Mouse (Mus musculus): ENCODE measurements around the gene Ccdc158.

The Ccdc158 gene

DNA sequence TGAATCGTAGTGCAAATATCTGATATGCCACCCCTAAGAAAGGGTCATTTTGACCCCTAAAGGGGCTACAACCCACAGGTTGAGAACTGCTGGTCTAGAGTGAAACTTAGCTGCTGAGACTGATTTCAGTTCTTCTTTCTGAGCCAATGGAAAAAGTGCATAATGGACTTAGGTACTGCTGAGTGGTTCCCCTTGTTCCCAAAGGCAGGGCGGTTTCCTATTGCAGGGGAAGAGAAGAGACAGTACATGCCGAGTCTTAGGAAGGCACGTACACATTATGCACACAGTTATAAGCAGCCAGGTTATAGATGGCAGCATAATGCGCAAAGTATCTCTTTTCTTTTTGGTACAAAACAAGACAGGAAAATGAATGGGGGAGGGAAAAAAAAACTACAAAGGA lies 13.1 kb upstream of the Ccdc158 start:
- no peak for DNase-seq (ENCODE audit: low read depth, low spot score)

DNA sequence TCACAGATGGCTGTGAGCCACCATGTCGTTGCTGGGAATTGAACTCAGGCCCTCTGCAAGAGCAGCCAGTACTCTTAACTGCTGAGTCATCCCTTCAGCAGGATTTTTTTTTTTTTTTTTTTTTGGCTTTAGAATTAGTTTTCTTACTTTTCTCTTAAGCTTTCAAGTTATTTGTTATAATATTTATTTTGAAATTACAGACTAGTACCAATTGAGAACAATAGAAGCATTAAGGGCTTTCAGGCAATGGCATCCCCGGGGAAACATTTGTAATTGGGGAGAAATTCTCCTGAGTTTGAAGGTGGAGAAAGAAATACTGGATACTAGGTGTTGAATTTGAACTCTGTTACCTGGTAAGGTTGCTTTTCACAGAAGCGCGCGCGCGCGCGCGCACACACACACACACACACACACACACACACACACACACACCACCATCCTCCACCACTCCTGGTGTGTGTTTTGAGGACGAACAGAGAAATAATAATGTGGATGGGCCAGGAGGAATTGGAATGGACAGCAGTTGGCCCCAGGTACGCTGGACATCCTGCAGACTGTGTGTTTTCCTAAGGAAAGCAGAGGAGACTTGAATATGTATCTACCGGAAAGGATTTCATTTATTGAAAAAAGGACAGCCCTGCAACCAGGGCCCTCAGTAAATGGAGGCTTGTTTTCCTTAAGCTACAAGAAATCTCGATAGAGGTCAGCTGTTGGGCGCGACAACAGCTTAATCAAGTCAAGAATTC lies 9.8 kb upstream of the Ccdc158 start:
- DNase-seq (ENCODE audit: low read depth, low spot score): no peak

DNA sequence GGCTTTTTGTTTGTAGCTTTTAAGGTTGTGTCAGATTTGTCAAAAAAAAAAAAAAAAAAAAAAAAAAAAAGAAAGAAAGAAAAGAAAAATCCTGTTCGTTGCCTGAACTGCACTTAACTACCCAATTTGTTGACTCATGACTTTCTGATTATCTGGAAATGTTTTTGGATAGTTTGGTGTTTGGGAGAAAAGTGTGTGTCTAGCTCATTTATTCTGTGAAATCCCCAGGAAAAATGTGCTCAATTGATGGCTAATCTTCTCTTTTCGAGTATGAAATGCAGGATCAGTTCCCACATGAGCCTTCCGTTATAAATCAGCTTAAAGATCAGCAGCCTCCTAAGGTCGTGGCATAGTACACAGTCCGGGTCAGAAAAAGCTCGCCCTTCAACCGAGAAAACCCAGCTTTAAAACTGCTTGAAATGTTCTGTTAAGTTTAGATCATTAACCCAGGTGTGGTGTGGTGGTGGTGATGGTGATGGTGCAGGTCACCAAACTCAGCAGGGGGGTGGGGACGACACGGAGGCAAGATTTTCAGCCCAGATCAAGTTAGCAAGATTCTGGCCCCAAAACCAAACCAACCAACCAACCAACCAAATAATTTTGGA lies 8.9 kb upstream of the Ccdc158 start:
- no peak for DNase-seq (ENCODE audit: low read depth, low spot score)

DNA sequence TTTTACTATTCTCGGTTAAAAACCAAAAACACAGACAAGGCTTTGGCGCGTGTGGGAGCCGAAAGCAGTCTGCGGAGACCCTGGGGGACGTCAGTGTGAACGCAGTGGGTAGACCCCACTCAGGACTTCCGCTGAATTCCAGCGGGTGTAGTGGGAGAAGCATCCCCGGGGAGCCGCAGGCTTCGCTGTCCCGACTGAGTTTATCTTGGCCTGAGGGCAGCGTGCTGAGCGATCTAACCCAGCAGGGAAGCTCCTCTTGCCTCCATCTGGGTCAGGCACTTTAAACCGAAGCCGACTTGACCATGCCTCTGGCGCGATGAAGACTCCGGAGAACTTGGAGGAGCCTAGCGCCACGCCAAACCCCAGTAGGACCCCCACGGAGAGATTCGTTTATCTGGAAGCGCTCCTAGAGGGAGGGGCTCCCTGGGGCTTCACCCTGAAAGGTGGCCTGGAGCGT lies 8.3 kb upstream of the Ccdc158 start, which contains the start of gene Shroom3:
Gene Shroom3 (plus strand): TSS at position 85 of the 457 bp plus-strand sequence.
- peak; percentile 64 for DNase-seq (ENCODE audit: low read depth, low spot score)

DNA sequence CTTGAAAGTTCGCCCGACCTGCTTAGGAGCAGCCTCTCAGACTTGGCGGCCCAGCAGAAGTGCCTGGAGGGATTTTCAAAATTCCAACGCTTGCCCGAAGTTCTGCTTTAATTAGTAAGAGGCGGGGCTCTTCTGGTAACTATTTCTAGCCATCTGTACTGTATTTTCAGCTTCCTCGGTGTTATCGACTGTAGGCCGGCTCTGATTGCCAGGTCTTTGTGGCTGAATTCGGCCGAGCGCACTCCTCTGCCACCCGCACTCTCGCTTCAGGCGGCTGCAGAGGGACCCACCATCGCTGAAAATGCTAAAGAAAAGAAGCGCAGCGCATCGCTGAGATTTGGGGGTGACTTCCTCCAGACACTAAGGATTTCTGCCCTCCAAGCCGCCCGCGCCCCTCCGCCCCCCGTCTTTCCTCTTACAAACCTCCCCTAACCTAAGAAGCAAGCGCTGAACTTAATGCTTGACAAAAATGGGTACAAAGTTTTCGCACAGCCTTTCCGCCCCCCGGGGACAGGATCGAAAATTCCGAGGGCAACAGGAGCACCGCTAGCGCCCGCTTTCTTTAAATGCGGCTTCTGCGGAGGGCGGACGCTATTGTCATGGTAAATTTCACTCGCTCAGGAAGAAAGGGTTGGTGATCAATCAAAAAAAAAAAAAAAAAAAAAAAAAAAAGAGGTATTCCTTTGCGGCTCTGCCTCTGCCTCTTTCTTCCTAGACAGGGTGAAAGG lies 7.7 kb upstream of the Ccdc158 start:
- peak; percentile 64 for DNase-seq (ENCODE audit: low read depth, low spot score)

DNA sequence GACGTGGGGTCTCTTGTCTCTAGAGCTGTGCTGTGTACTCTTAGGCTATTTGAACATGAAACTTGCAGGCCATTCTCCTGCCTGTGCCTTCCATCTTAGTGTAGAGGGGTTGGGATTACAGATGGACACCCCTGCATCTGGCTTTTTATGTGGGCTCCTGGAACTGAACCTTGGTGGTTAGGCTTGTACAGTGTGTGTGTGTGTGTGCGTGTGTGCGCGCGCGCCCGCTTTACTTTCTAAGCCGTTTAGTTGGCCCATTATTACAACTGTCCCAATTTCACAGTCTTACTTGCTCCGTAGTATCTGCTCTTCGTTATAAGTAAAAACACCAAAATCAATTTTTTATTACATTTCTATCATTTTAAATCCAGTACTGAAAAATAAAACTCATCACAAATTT lies 6.8 kb upstream of the Ccdc158 start:
- no peak for DNase-seq (ENCODE audit: low read depth, low spot score)

DNA sequence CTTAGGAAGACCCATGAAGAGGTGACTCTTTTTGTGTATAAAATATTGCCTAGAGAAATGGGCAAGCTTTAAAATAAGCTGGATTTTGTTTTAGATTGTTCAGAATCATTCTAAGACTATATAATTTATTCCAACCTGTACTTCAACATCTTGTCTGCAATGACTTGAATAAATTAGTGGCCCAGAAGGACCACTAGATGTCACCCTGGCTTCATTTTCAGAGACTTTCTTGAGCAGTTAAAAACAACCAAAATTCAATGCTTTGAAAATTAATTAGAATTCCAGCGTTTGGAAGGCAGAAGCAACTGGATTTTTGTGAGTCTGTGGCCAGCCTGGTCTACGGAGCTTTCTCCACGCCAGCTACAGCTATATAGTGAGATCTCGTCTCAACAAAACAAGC lies 4.4 kb upstream of the Ccdc158 start:
- peak; percentile 64 for DNase-seq (ENCODE audit: low read depth, low spot score)

DNA sequence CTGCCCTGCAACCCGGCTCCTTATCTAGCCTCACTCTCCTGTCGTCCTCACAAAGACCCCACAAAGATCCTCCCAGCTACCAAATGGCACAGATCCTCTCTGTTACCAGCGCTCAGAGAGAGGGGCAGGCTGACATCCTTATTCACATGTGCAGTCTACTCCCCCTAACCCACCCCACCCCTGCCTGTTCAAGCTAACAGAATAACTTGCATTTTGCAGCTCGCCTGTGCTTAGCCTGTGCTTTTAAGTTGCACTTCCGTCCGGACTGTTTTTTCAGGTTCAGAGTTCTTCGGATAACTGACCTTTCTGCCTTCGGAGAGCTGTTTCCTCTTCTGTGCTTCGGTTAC lies 476 bp upstream of the Ccdc158 start:
- no peak for DNase-seq (ENCODE audit: low read depth, low spot score)

DNA sequence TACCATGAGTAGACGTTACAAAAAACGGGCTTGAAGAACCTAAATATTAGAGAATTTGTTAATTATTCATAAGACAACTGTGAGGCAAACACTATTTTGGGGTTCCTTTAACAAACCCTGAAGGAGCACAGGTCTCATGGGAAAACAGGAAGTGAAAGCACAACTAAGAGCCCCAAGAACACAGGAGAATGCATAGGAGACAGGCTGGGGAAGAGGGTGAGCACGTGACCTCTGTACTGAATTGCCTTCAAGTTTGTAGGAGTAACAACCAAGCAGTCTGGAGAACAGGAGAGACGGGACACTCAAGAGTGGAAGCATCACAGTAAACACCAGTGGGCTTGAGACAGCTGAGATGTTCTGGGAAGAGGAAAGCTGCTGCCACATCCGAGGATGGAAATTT lies 8.2 kb downstream of the Ccdc158 start:
- DNase-seq (ENCODE audit: low read depth, low spot score): no peak

DNA sequence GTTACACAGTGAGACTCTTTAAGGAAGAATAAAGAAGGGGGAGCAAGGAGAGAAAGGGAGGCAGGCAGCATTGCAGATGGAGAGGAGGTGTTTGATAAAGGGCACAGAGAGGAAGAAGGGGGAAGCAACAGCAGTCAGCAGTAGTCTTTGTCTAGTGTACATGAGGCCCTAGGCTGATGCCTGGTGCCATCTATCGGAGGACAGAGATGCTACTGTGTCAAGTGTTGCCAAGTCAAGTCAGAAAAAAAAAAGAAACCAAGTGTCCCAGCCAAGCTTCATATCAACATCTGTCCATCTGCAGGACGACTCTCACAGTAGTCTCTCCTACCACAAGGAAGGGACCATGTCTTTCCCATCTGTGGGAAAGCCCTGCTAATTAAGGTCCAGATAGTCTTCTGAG lies 10.8 kb downstream of the Ccdc158 start:
- DNase-seq (ENCODE audit: low read depth, low spot score): no peak

DNA sequence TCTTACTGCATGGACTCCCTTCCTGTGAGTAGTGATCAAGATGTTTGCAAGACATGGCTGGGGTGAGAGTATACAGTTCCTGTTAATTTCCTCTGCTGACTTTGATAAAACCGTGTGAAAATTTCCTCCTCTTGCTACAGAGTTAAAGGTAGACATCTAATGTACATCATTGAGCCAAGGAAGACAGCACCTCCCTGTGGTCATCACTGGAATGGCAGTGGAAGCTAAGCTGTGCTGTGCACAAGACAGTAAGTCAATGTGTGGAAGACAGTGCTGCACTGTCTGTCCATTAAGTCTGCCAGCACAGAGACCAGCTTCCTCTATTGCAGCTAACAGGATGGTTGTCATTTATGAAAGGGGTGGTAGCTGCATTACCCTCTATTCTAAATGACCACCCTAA lies 18.8 kb downstream of the Ccdc158 start:
- DNase-seq (ENCODE audit: low read depth, low spot score): peak; percentile 69

DNA sequence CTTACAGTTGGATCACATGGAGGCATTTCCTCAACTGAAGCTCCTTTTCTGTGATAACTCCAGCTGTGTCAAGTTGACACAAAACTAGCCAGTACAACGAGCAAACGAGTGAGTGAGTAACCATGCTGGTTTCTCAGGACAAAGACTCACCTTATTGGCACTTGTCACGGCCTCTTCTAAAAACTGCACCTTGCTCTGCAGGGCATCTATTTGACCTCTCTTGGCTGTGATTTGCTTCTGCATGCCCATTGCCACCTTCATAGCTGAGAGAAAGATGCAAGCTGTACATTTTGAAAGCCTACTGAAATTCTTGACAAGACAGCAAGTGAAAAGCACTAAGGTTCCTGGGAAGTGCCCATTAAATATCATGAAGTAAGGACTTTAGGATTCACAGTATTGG lies 34.2 kb downstream of the Ccdc158 start:
- DNase-seq (ENCODE audit: low read depth, low spot score): no peak

DNA sequence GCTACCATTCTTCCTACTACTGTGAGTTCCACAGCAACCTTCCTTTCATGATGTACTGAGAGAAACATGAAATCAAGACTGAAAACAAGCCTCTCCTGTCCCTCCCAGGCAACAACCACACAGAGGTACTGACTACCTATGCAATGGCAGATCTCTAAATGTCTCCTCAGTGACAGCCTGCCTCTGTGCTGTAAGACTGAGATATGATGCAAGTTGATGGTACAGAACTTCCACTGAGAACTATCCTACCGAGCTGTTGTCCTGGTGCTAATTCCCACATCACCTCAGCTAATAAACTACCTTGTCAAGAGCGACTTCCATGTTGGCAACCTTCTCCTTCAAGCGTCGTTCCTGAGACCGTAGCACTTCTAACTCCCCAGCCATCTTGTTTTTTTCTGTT lies 39.2 kb downstream of the Ccdc158 start:
- no peak for DNase-seq (ENCODE audit: low read depth, low spot score)

DNA sequence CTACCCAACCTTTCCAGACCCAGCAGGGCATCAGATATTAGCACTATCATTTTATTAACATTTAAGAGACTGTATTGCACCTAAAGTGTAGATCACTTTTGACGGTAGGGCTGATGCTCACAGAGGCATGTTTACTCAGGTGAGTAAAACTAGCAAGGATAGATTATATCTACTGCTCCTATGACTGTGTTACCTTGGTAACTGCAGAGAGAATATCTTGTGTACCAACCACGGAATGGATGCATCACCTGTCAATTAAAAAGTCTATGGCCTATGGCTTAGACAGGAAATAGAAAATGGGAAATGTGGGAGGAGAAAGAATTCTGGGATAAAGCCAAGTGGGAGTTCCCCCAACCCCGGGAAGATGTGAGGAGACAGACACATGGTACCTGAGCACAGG lies 40.2 kb downstream of the Ccdc158 start:
- no peak for DNase-seq (ENCODE audit: low read depth, low spot score)

DNA sequence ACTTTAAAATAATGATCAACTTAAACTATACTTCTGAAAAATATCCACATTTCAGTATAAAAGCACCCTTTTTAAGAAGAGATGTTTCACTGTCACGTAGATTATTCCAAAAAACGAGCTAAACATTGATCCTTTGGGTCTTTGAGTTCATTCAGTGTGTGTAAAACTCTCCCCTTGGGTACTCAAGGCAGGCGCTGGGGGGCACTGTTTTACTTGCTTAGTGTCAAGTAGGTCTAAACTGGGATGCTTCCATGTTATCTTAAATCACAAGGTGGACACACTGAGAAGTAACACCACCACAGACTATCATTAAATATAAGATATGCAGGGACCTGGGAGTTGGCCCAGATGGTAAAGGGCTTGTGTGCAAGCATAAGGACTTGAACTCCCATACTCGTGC lies 41.5 kb downstream of the Ccdc158 start:
- DNase-seq (ENCODE audit: low read depth, low spot score): no peak

DNA sequence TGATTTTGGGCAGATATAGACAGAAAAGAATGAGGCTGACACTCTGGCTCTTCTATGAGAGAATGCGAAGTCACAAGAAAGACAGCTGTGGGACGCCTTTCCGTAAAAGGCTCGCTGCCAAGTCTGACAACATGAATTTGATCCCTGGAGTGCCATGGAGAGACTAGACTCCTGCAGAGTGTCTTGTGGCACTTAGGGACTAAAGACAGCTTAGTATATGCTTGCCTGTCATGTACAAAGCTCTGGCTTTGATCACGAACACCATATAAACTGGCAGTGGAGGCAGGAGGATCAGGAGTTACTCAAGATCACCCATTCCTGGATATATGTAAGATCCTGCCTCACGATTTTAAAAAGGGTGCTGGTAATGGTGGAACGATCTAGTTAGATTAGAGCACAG lies 47.2 kb downstream of the Ccdc158 start:
- peak; percentile 27 for DNase-seq (ENCODE audit: low read depth, low spot score)

DNA sequence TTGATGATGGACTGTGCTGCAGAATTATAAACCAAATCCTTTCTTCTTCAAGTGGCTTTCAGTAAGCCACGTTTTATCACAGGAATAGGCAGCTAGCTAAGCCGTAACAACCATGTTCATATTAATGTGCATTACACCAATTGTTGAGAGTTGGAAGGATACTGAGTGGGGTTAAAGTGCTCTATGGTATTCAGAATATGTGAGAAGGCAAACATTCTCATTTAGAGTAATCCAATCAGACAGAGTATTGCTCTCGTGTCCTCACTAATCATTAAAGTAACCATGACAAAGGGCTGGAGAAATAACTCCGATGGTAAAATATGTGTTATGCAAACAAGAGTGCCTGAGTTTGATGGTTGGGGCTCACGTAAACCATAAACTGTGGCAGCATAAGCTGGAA lies 53.2 kb downstream of the Ccdc158 start:
- no peak for DNase-seq (ENCODE audit: low read depth, low spot score)

DNA sequence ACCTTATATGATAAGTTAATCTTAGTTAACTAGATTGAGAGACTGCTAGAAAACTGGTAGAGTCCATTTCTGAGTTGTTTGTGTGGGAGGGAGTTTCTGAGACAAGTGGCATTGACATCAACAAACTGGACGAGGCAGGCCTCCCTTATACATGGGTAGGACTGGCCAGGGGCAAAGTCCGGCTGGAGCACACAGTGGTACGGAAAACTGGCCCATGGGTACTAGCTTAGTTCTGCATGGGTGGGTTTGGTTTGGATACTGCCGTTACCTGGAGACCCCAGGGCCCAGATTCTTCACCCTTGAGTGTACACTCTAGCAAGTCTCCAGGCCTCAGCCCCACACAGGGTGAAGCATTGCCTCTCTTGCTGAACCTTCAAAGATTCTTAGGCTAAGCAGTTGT lies 62.3 kb downstream of the Ccdc158 start:
- no peak for DNase-seq (ENCODE audit: low read depth, low spot score)

DNA sequence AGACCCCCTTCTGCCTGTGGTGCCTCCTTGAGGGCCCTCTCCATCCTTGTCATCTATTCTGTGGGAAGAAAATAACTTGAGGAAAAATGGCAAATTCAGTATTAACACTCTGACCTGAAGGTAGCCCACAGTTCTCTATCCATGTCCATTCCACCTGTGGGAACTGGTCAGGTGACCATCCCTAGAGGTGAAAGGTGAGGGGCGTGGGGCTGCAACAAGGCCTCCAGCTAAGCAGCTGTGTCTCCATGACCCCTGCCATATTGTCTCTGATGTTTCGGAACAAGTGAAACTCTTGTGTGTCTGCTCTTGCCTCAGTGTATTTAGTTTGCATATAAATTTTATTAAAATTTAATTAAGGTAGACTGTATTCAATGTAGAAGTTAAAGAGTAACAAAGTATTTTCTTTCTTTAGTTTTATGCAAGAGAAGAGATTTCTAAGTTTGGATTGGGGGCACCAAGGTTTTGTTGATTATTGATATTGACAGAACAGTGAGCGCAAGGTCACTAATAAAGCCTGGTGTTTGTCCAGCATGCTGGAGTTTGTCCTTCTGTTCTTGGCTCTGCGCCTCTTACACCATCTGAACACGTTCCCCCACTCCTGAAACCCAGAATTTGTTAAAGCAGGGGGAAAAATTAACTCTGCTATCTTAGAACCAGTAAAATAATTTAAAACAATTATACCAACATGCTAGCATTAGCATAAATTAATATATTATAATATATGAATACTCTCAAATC lies 67.4 kb downstream of the Ccdc158 start:
- no peak for DNase-seq (ENCODE audit: low read depth, low spot score)

DNA sequence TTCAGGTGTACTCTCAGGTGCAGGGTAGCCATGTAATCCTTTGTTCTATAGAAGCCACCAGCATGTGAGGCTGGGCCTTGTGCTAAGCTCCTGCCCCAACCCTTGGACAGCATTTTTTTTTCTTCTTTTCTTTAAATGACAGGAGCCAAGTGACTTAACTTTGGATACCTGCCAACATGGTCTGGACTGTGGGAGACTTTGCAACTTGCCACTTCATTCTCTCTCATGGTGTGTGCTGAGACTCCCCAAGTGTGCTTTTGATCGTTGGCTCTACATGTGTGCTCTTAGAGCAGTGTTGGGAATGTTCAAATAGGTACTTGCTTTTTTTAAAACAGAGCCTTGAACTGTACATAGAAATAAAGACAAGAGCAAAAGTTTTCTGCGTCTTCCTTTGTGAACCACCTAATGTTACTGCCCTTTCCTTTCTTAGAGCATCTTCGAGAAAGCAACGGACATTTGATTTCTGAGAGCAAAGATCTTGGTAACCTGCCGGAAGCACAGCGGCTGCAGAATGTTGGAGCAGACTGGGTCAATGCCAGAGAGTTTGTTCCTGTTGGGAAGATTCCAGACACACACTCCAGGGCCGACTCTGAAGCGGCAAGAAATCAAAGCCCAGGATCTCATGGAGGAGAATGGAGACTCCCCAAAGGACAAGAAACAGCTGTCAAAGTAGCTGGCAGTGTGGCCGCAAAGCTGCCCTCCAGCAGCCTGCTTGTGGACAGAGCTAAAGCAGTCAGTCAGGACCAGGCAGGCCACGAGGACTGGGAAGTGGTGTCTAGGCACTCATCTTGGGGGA lies 70.4 kb downstream of the Ccdc158 start:
- no peak for DNase-seq (ENCODE audit: low read depth, low spot score)

Measured in mesoderm, embryonic 11.5 days (tissue).